Mouse (Mus musculus): ENCODE data around the gene Gfod1. TPM values are rescaled to one million over a fixed set of nuclear protein-coding genes. Genes with fewer than 3 reads are reported as not detected.

Gene Gfod1
- polyA plus RNA-seq, 2 experiments: 1.6 to 2.8 TPM

DNA sequence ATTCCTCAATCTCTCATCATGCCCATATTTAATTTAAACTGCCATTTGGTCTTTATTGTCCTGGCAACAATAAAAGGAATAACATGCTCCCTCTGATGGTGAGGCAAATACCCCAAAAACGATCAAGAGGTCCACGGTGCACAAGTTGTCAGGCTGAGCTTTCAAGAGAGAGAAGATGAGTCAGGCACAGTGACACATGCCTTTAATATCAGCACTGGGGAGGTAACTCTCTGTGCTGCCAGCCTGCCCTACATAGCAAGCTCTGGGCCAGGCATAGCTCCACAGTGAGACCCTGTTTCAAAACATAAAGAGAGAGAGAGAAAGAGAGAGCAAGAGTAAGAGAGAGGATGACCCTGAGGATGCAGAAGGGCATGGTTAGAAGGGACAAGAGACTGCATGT is 62.2 kb downstream of the Gfod1 start:
- Histone ChIP-seq H3K9me3 (ENCODE audit: control insufficient read depth, low read length) (no peaks in the 10 kb centered on the region), H3K27ac (replicated peaks; ENCODE audit: low read depth, low read length) (no peak overlapping the region), H3K4me2 (replicated peaks; ENCODE audit: low read depth, low read length, severe bottlenecking) (no peak overlapping the region), H3K4me1 (ENCODE audit: control insufficient read depth, insufficient read depth, low read length) (peaks cover 34% of the 10 kb centered on the region), H3K4me3 (replicated peaks; ENCODE audit: low read length) (no peak overlapping the region), H3K27me3 (ENCODE audit: control insufficient read depth, insufficient read depth, low read length) (no peaks in the 10 kb centered on the region), H3K9ac (ENCODE audit: low read depth, low read length, severe bottlenecking) (no peak overlapping the region), H3K36me3 (ENCODE audit: control insufficient read depth, insufficient read depth, low read length) (no peaks in the 10 kb centered on the region)
- no peak for DNase-seq (ENCODE audit: low spot score)
- WGBS: 77% methylated on average over 2 of the region's 2 CpGs
- ATAC-seq (ENCODE audit: low FRiP score, low read depth): no peak
- TF ChIP-seq POLR2A (IDR thresholded peaks at IDR 0.05; ENCODE audit: borderline replicate concordance, extremely low read depth, insufficient read depth, insufficient read length): no peak

- ATAC-seq (ENCODE audit: low FRiP score, low read depth) (no peak), DNase-seq (ENCODE audit: low spot score) (peak; percentile 68)
- no peak overlapping the region for H3K4me2 ChIP-seq (replicated peaks; ENCODE audit: low read depth, low read length, severe bottlenecking)
- TF ChIP-seq POLR2A (IDR thresholded peaks at IDR 0.05; ENCODE audit: borderline replicate concordance, extremely low read depth, insufficient read depth, insufficient read length): no peak
- no peaks in the 10 kb centered on the region for H3K27me3 ChIP-seq (ENCODE audit: control insufficient read depth, insufficient read depth, low read length)
- no peak overlapping the region for H3K9ac ChIP-seq (ENCODE audit: low read depth, low read length, severe bottlenecking)
- 10% methylated on average over 1 of the region's 1 CpGs for WGBS
- no peaks in the 10 kb centered on the region for H3K36me3 ChIP-seq (ENCODE audit: control insufficient read depth, insufficient read depth, low read length)
- H3K4me1 ChIP-seq (ENCODE audit: control insufficient read depth, insufficient read depth, low read length): peaks cover 34% of the 10 kb centered on the region
- no peaks in the 10 kb centered on the region for H3K9me3 ChIP-seq (ENCODE audit: control insufficient read depth, low read length)
- H3K4me3 ChIP-seq (replicated peaks; ENCODE audit: low read length): no peak overlapping the region
- 0 out of 2 replicates have a peak overlapping the region, but pooled peaks have one; percentile 19 for H3K27ac ChIP-seq (replicated peaks; ENCODE audit: low read depth, low read length)
These were observed 62.9 kb downstream of the Gfod1 start for GRCm38 (mm10) chr13:43241069-43241468.

DNA sequence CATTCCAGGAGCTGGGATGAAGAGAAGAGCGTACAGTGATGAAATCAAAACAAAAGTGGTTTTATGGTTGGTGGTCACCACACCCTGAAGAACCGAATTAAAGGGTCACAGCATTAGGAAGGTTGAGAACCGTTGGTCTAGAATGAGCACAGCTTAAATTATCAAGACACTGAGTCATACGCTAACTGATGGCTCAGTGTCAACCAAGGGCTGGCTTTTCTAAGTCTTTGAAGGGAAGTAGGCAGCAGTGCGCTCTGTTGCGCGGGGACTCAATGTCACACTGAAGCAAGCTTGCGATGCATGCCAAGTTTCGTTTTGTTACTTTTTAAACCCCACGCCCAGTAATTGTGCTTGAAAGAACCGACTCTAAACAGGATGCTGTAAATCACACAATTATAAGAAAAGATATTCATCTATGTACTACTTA is 64.2 kb downstream of the Gfod1 start:
- Histone ChIP-seq H3K36me3 (ENCODE audit: control insufficient read depth, insufficient read depth, low read length) (no peaks in the 10 kb centered on the region), H3K4me1 (ENCODE audit: control insufficient read depth, insufficient read depth, low read length) (peaks cover 34% of the 10 kb centered on the region), H3K4me3 (replicated peaks; ENCODE audit: low read length) (no peak overlapping the region), H3K27ac (replicated peaks; ENCODE audit: low read depth, low read length) (no peak overlapping the region), H3K9ac (ENCODE audit: low read depth, low read length, severe bottlenecking) (no peak overlapping the region), H3K4me2 (replicated peaks; ENCODE audit: low read depth, low read length, severe bottlenecking) (no peak overlapping the region), H3K9me3 (ENCODE audit: control insufficient read depth, low read length) (no peaks in the 10 kb centered on the region), H3K27me3 (ENCODE audit: control insufficient read depth, insufficient read depth, low read length) (no peaks in the 10 kb centered on the region)
- no peak for TF ChIP-seq POLR2A (IDR thresholded peaks at IDR 0.05; ENCODE audit: borderline replicate concordance, extremely low read depth, insufficient read depth, insufficient read length)
- DNase-seq (ENCODE audit: low spot score) (no peak), ATAC-seq (ENCODE audit: low FRiP score, low read depth) (no peak)
- WGBS: 85% methylated on average over 11 of the region's 11 CpGs

- H3K27me3 ChIP-seq (ENCODE audit: control insufficient read depth, insufficient read depth, low read length): no peaks in the 10 kb centered on the region
- no peak overlapping the region for H3K4me3 ChIP-seq (replicated peaks; ENCODE audit: low read length)
- TF ChIP-seq POLR2A (IDR thresholded peaks at IDR 0.05; ENCODE audit: borderline replicate concordance, extremely low read depth, insufficient read depth, insufficient read length): no peak
- no peaks in the 10 kb centered on the region for H3K9me3 ChIP-seq (ENCODE audit: control insufficient read depth, low read length)
- H3K4me2 ChIP-seq (replicated peaks; ENCODE audit: low read depth, low read length, severe bottlenecking): no peak overlapping the region
- H3K9ac ChIP-seq (ENCODE audit: low read depth, low read length, severe bottlenecking): no peak overlapping the region
- ATAC-seq (ENCODE audit: low FRiP score, low read depth) (no peak), DNase-seq (ENCODE audit: low spot score) (no peak)
- WGBS: 71% methylated on average over 6 of the region's 6 CpGs
- no peaks in the 10 kb centered on the region for H3K36me3 ChIP-seq (ENCODE audit: control insufficient read depth, insufficient read depth, low read length)
- peaks cover 30% of the 10 kb centered on the region for H3K4me1 ChIP-seq (ENCODE audit: control insufficient read depth, insufficient read depth, low read length)
- no peak overlapping the region for H3K27ac ChIP-seq (replicated peaks; ENCODE audit: low read depth, low read length)
These were observed 67.3 kb downstream of the Gfod1 start for GRCm38 (mm10) chr13:43236630-43237029.

GRCm38 (mm10) chr13:43235982-43236381 is 68.0 kb downstream of the Gfod1 start:
- H3K27me3 ChIP-seq (ENCODE audit: control insufficient read depth, insufficient read depth, low read length): no peaks in the 10 kb centered on the region
- TF ChIP-seq POLR2A (IDR thresholded peaks at IDR 0.05; ENCODE audit: borderline replicate concordance, extremely low read depth, insufficient read depth, insufficient read length): no peak
- DNase-seq (ENCODE audit: low spot score): no peak
- no peaks in the 10 kb centered on the region for H3K9me3 ChIP-seq (ENCODE audit: control insufficient read depth, low read length)
- H3K4me3 ChIP-seq (replicated peaks; ENCODE audit: low read length): no peak overlapping the region
- H3K4me2 ChIP-seq (replicated peaks; ENCODE audit: low read depth, low read length, severe bottlenecking): no peak overlapping the region
- no peaks in the 10 kb centered on the region for H3K36me3 ChIP-seq (ENCODE audit: control insufficient read depth, insufficient read depth, low read length)
- 0 out of 2 replicates have a peak overlapping the region, but pooled peaks have one; percentile 52 for H3K27ac ChIP-seq (replicated peaks; ENCODE audit: low read depth, low read length)
- peaks cover 30% of the 10 kb centered on the region for H3K4me1 ChIP-seq (ENCODE audit: control insufficient read depth, insufficient read depth, low read length)
- no peak for ATAC-seq (ENCODE audit: low FRiP score, low read depth)
- no peak overlapping the region for H3K9ac ChIP-seq (ENCODE audit: low read depth, low read length, severe bottlenecking)
- 80% methylated on average over 4 of the region's 4 CpGs for WGBS

DNA sequence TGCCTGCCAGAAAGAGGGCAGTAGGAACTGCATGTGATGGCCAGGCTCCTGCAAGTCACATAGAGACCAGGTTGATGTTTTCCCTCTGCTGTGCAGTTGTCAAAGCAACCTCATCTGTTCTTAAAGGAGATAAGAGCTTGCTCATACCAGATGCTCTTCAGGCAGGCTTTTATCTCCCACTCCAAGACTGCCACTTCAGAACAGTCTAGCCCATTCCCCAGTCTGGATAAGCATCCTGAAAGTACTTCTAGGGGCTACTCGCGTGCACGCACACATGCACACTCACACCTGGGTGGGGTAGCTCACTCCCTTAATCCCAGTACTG is 68.4 kb downstream of the Gfod1 start:
- no peak for TF ChIP-seq POLR2A (IDR thresholded peaks at IDR 0.05; ENCODE audit: borderline replicate concordance, extremely low read depth, insufficient read depth, insufficient read length)
- Histone ChIP-seq H3K27ac (replicated peaks; ENCODE audit: low read depth, low read length) (0 out of 2 replicates have a peak overlapping the region, but pooled peaks have one; percentile 52), H3K36me3 (ENCODE audit: control insufficient read depth, insufficient read depth, low read length) (no peaks in the 10 kb centered on the region), H3K4me1 (ENCODE audit: control insufficient read depth, insufficient read depth, low read length) (peaks cover 30% of the 10 kb centered on the region), H3K27me3 (ENCODE audit: control insufficient read depth, insufficient read depth, low read length) (no peaks in the 10 kb centered on the region), H3K9me3 (ENCODE audit: control insufficient read depth, low read length) (no peaks in the 10 kb centered on the region), H3K9ac (ENCODE audit: low read depth, low read length, severe bottlenecking) (no peak overlapping the region), H3K4me2 (replicated peaks; ENCODE audit: low read depth, low read length, severe bottlenecking) (no peak overlapping the region), H3K4me3 (replicated peaks; ENCODE audit: low read length) (no peak overlapping the region)
- DNase-seq (ENCODE audit: low spot score) (no peak), ATAC-seq (ENCODE audit: low FRiP score, low read depth) (no peak)
- WGBS: 69% methylated on average over 3 of the region's 3 CpGs

Measured in limb, embryonic 14.5 days (tissue).